Mouse (Mus musculus) embryo, embryonic 11 days (tissue): ENCODE results near the gene Il3.
A peak's percentile ranks its signal among the peaks of the same experiment; 100 is the strongest.
"Not testable (repeated sequence)": the region's sequence is repeated elsewhere in the genome, so short reads cannot be mapped to it uniquely, and the experiment has no call there.

Experiments used
- DNase-seq: peaks from one replicate; pipeline ENCODE4 v3.0.0-alpha.2; 2015

Gene Il3

DNA sequence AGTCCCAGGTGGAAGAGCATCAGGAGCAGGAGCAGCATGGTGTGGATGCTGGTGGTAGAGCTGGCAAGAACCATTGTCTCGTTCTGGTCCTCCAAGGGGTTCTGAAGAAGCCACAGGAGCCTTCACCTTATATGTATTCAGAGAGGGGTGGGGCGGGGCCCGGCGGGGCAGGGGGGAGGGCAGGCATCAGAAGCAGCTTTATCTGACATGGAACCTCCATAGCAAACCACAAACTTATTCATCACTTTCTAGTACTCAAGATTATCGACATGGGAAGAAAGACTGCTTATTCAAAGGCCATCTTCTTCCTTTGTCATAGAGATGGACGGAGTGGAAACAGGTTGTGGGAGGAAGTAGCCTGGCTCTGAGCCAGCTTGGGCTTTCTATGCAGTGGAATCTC is at the start of gene Il3:
TSS of gene Il3 (minus strand) at position 101 of the 400 bp plus-strand sequence.
- DNase-seq: no peak

DNA sequence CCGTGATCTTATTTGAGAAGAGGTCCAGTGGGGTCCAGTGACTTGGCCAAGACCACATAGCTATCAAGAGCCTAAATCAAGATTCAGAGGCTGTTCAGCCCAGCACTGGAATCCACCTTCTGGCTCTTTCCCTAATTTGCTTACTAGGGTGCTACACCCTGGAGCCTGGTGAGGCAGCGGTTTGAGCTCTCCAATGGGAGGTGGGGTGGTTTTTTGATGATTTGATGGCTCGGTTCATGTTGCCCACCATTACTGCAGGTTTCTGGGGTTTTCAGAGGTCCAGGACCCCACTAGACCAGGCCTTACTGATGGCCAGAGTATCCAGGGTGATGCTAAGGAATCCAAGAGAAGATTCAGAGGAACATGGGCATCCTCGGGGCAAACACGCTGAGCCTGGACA is 48.3 kb upstream of the Il3 start:
- DNase-seq: no peak

DNA sequence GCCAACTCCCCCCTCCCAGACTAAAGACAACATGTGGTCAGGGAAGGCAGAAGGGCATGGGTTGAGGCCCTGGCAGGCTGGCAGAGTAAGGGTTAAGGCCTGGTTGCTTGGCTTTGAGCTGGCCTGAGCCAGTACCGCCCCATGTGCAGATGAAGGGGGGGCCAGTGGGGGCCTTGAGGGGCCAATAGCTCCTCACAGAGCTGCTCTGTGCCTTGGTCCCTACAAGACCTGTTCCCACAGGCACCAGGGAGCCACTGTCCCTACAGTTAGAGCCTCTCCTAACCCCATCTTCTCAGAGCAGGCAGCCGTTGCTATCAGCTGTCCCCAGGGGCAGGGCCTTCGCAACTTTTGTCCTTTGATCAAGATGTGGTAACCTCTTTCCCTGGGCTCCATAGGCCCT is 47.7 kb upstream of the Il3 start:
- peak; percentile 40 for DNase-seq

DNA sequence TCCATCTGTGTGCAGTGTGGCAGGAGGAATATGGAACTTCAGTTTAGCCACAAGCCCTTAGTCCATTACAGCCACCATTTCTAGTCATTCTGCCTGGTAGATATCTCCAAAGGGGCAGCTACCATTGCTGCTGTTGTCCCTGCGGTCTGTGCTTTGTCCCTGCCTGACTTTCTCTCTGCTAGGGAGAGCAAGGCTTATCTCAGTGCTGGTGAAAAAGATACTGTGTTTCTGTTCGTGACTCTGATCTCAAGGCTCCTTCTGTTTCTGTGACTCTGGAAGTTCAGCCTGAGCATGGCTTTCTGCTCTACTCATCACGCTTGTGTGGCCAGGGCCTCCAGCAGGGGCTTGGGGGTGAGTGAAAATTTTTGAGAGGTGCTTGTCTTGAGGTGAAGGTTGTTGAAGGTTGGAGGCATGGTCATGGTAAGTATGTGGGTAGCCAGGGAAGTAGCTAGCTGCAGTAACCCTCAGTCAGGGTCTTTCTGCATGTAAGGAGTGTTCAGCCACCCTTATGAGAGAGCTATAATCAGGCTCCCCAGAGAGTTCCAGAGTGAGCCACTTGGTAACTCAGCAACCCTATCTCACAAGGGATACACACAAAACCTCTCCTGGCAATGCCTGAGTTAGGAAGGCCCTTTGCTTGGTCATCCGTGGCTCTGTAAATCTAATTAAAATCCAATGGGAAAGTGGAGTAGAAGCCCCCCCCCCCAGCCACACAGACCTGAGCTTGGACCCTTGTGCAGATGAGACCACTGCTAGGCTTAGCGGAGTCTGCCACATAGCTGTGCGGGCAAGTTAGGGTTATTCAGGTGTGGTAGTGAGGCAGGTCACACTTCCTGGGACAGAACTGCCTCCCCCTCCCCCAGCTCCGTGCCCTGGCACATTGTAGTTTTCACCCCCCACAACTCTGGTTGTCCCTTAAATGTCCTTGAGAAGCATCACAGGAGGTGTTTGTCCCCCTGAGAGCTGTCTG is 46.6 kb upstream of the Il3 start:
- DNase-seq: no peak

DNA sequence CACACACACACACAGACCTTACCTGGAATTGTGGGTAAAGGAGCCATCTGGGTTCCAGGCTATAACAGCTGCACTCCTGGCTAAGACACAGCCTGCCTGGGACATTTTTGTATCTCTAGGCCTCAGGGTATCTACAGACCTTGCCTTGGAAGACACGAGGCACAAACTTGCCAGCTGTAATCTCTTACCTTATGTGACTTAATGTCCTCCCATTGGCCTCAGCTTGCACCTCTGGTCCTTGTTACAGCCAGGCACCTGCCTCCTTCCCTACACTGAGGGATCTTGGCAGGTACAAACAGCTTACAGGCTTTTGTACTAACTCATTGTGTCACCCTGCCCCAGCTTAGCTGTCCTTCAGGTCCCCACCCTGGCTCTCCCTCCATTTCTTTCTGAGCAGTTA is 45.5 kb upstream of the Il3 start:
- no peak for DNase-seq

DNA sequence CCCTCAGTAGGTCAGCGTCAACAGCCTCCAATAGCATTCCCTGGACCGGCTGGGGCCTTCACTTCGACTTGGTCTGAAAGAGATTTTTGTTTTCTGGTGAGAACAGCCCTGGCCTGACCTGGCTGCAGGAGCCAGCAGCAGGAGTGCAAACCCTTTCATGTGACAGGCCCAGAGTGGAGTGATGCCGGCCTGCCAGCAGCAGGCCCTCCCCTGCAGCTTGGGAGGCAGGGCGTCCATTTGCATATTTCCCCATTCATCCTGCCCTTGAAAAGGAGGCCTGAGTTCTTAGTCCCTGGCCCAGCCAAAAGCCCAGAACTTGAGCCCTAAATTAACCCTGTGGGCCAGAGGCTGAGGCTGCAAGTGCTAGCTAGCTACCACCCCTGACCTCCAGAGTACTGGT is 44.9 kb upstream of the Il3 start:
- peak; percentile 69 for DNase-seq

DNA sequence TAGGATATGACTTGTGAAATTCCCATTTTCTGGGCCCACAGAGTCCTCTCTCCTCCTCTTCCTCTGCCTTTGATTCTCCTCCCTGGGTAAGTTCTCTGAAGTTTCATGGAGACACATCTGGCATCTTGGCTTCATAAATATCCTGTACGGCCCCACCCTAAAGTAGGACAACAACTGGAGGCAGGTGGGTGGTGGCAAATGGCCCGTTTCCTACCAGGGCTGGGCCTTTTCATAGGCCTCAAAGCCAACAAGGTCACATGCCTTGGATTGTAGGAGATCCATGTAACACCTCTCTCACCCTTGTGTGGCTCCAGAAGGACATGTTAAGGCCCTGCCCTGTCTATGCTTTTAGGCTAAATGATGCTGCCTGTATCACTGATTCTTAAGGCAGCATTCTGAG is 43.5 kb upstream of the Il3 start:
- no peak for DNase-seq

DNA sequence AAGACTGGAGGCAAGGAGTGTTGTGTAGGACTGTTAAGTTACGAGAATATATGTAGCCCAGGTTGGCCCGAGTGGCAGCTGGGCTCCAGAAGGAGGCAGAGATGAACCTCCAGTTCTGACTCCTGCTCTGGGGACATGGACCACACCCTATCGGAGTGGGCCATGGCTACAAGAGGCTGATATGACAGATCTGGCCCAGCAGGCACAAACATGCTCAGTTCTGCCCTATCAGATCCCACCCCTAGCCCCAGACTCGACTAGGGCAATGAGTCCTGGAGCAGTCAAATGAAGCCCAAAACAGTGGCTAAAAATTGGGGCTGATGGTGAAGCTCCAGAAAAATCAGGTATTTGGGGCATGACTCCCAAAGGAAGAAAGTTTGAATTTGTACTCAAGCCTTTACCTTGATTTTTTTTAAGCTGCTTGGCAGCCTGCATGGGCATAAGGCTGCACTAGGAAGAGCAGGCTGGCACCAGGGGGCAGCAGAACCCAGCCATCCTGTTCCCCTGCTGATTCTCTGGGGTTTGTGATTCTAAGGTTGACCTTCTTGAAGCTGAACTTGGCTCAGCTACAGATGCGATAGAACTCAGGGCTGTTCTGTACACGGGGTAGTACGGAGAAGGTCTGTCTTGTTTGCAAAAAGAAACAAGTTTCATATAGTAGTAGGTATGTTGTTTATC is 40.2 kb upstream of the Il3 start:
- DNase-seq: peak; percentile 52

DNA sequence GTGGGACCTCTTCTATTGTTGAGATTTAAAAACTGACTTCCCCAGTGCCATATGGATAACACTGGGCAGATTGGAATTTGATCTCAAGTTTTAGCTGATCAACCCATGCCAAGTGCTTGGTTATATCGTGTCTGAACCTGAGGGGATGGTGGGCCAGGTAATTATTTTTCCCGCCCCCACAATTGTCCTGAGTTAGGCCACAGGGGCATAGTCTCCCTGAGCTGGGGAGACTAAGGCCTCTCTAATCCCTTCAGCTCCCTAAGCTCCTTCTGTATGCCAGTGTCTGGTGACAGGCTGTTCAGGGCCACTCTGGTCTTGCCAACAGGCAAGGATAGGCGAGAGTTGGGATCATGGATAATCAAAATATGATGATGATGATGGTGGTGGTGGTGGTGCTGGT is 38.3 kb upstream of the Il3 start:
- DNase-seq: no peak

DNA sequence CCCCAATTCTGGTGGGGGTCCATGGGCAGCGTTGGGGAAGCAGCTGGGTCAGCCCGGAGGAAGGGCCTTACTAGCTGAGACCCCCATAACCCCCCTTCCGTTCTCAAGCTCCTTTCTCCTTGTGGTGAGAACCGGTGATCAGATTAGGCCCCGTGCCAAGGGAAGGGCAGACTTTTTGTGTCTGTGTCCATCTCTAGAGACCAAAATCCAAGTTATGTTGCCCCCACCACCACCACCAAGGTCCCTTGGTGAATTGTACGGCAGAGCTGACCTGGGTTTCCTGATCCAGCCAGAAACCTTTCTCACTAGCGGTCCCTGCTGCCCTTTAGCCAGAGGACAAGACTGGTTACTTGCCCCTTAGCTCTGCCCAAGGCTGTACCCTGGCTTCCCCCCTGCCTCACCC is 37.4 kb upstream of the Il3 start:
- DNase-seq: peak; percentile 26

DNA sequence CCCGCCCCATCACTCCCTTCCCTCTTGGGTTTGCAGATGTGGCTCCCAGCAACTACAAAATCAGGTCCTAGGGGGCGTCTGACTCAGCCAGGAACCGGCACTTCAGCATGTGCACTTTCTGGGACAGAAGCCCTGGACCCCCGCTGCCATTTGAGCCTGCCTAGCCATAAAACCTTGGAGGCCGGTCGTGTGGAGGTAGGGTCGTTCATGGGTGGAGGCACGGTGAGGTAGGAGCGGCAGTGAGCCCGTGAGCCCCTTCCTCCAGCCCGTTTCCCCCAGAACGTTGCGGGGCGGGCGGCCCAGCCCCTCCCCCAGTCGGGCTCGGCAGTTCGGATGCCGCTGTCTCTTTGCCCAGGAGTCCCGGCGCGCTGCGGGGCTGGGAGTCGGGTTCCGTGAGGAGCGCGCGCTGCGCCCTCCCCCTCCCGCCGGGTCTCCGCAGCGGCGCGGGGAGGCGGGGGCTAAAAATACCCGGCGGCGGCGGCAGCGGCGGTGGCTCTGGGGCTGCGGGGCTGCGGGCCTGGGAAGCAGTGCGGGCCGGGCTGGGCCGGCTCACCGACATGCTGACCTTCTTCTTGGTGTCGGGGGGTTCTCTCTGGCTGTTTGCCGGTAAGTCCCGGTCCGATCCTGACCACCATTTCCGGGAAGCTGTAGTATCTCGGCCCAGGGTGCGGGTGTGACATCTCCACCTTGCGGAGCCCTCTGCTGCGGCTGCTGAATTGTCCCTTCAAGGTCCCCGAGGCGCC is 36.8 kb upstream of the Il3 start, which contains the start of gene Acsl6:
TSS of gene Acsl6 (plus strand) at position 71 of the 743 bp plus-strand sequence.
- DNase-seq: peak; percentile 76

DNA sequence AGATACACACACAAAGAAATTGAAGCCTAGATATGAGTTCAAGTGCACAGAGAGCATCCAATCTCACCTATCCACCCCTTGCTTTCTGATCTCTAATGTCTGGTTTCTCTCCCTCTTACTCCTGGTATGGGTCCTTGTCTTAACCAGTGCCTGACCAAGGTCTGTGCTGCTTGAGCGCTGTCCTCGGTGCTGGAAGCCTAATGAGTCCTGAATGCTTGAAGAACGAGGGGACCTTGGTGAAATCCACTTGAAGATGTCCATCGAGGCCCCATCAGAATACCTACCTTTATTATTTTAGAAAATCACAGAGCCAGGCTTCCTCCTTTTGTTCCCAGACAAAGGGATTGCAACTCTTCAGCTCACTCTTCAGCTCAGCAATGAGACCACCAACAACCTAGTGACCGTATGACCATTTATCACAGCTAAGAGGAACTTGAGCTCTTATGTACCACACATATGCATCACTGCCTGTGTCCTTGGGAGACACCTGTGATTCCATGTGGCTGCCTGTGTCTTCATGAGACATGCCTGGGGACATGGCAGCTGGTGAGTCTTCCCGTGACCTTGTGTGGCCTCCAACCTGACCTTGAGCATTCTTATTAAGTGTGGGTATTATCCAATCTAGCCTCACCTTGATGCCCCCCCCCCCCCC is 36.1 kb upstream of the Il3 start:
- DNase-seq: peak; percentile 80

DNA sequence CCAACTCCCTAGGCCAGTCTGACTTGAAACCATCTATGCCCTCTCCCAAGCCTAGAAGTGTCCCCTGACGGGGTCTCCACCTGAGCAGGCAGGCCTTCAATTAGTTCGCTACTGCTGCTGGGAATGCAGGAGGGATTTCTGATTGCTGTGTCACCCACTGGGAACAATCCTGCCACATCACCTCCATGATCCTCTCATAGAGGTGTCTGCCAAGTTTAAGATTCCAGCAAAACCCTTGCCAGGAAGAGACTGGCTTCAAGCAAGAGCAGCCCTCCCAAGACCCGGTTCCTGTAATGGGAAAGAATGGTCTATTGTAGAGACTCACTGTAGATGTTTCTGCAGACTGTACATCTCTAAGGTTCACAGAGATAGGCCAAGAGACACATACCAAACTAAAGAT is 35.5 kb upstream of the Il3 start:
- DNase-seq: no peak

DNA sequence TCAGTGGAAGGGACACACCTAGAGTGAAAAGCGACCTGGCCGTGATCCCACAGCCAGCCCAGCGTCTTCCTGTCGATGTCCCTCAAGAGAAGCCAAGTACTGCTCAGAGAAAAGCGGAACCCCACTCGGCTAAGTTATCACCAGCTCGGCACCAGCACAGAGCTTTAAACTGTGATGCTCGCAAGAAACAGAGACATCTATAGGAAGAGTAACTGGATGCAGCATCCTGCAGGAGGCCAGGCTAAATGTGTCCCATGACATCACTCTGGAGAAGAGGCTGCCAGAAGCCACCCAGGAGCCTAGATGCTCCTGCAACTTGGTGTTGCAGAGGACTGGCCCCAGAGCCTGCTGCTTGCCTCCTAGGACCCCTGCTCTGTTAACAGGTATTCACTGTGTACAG is 34.9 kb upstream of the Il3 start:
- no peak for DNase-seq

DNA sequence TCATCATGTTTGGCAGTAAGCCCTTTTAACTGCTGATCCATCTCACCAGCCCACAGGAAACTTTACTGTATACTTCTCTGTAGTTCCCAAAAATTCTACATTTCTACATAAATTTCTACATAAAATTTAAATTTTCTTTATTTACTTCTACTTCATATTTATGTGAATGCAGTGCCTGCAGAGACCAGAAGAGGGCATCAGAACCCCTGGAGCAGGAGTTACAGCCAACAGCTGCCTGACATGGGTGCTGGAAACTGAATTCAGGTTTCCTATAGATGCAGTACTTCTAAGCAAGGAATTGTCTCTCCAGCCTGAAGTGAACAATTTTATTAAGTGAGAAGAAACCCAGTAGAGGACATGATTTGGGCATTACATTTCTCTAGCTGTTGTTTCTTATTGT is 31.7 kb upstream of the Il3 start:
- DNase-seq: no peak

DNA sequence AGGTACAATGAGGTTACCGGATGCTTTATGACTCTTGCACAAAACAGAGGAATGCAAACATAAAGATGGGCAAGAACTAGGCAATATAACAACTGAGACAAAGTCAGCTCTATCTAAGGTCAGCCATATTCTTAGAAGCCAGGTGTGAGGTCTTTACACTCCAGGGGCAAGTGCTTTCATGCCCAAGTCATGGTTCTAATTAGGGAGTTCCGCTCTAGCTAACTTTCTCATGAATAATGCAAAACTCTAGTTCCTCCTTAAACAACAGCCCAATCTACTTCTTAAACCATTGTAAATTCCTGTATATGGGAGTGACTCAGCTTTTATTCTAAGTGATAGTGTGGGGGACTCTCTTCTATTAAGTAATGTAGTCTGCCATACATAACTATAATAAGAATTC is 30.4 kb upstream of the Il3 start:
- DNase-seq: not testable (repeated sequence)

DNA sequence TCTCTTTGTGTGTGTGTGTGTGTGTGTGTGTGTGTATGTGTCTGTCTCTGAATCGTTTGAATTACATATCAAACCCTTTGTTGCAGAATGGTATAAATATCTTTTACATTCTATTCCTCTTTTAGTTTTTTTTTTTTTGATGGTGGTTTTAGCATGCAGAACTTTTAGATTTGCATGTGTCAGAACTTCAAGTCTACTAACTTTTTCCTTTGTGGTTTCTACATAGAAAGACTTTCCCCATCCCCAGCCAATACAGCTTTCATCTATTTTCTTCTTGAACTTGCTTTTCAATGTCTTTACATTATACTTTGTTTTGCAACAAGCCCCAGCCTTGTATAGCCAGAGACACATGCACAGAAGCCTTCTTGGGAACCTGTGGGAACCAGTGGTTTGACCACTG is 29.7 kb upstream of the Il3 start:
- no peak for DNase-seq

DNA sequence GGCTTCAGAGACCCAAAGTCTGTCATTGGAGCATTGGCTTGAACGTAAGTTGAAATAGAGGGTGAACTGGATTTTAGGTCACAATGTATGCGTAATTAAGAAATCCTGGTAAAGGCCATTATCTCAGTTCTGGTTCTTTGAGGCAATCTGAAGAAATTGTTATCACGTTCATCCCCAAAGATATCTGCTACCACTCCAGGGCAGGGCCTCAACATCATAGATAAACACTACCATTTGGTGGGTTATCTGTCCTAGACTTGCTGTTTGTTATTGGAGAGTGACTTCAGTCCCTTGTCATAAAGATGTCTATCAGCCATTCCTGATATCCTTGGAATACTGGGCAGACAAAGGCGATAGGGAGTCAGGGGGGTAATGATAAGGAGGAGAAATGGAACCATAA is 28.9 kb upstream of the Il3 start:
- no peak for DNase-seq

DNA sequence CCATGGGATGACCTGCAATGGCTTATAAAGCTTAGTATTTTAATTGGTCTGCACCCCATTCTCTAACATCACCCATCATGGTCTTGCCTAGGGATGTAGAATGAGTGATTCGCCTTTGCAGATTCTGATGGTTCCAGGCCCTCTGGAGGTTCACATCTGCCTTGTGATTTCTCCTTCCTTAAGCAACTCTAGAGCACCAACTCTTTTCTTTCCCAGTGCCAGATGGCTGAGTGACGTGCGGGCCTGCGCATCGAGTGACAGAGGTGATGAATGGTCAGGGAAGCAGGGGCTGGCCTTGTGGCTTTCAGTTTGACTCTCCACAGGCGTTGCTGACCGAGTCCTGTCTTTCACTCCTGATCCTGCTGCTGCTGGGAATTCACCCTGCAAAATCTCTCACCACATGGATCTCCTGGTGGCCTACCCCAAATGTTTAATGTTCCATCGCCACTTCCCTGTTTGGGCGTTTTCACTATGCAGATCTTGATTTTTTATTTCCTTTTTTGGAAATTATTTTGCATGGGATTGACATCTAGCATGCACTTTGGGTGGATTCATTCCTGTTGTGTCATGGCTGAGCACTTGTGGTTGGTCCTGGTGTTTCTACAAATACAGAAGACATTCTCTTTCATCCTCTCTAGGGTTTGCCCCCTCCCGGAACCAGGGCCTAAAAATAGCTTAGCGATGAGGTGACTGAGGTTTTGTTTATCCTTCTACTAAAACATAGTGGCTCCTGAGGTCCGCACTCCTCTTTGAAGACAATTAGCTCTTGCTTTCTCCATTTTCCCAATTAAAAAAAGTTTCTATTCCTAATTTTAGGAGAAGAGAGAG is 27.1 kb upstream of the Il3 start:
- DNase-seq: no peak

DNA sequence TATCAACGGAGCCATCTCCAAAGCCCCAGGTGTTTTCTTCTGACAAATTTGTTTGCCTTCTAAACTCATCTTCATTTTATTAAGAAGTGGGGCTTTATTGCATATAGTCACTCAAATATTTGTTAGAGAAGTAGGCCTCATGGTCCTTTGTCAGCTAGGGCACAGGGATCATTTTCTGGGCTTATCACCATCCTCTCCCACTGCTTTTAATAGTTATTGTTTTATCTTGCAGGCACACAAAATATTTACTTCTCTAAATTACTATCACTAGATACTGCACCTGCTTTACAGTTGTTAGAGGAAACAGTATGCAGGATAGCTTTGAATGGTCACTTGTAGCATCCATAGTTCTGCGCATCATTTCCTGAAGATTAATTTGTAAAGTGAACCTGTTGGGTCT is 25.1 kb upstream of the Il3 start:
- no peak for DNase-seq

DNA sequence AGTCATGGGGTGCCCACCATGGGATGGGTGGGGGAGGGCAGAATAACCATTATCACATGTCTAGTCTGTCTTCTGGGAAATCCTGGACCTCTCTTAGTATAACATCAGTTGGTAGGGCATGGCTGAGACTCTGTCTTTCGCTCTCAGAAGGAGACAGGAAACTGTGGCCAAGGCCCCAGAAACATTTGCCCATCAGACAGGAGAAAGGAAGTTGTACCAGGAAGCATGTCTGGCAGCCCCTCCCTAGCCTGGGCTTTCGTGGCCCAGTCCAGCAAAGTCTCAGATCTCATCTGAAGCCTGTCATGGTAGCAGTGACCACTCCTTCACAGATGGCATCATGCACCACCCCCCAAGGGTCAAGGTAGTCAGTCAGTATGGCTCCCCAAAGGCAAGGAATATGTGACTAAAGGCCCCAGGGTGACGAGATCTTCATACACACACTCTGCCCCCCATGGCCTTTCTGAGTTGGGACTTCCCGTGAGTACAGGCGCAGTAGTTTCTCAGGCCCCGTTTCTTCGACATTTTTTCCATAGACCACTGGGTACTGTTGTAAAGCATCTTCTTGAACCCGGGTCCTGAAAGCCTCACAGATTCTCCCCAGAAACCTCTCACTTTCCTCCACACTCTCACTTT is 20.9 kb upstream of the Il3 start:
- DNase-seq: no peak
